Mouse (Mus musculus) bone marrow macrophage, adult 2 months (primary cell): ENCODE data around the gene Hjurp.

Experiments used
- CTCF ChIP-seq: IDR thresholded peaks from 2 replicates; pipeline ENCODE4 v1.5.1; 2012; ENCODE audit warnings: low read depth, mild to moderate bottlenecking, low read length, moderate library complexity
- POLR2A ChIP-seq: IDR thresholded peaks from 2 replicates; pipeline ENCODE4 v1.6.1; 2012; ENCODE audit warnings: mild to moderate bottlenecking, low read depth, low read length, borderline replicate concordance

DNA sequence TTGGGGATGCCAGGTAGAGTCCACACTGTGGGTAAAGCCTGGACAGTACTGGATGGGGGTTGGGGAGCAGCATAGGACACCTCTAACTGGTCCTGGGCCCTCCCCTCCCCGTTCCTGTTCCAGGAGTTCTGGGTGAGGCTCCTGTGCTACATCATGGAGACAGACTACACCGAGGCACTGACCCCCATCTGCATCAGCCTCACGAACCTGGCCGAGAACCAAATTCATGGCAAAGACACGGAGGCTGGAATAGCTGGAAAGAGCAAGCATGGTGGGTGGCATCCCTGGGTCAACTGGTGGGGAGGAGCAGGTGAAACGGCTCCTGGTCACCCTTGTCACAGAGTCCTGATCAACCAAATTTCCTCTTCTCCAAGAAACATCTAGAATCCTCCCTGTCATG lies 38.7 kb downstream of the Hjurp start:
- TF ChIP-seq CTCF (no peak), POLR2A (no peak)
